Comparison of ENCODE assay signal across 24 mouse cellular contexts in genomic region chr4:123021591-123021990, GRCm38 (mm10). TPM values are rescaled to one million over a fixed set of nuclear protein-coding genes. Genes with fewer than 3 reads are reported as not detected.
A peak's percentile ranks its signal among the peaks of the same experiment; 100 is the strongest.
DNase-seq lines count a peak whose midpoint lies in the region; ATAC-seq and TF ChIP-seq lines count a peak whose summit lies in the region.
"Had no signal": no experiment of that assay in that cellular context is flagged by ENCODE, and none has a peak within 500 bp of the region (broad histone marks: within the 10 kb centered on the region; RNA-seq: fewer than 3 reads in every experiment).

No protein-coding gene starts in this region.

- no peak overlapping the region for H3K4me3 ChIP-seq in kidney, embryonic 15.5 days (replicated peaks)
- no peak overlapping the region for H3K4me3 ChIP-seq in kidney, adult 2 months (ENCODE audit: insufficient read depth, low read depth, low read length)
- H3K4me3 ChIP-seq: embryonic facial prominence, embryonic 10.5 days; embryonic facial prominence, embryonic 12.5 days; forebrain, embryonic 13.5 days; forebrain, embryonic 15.5 days had no signal

- H3K4me2 ChIP-seq in kidney, embryonic 15.5 days, result no peak overlapping the region
- H3K4me2 ChIP-seq: embryonic facial prominence, embryonic 12.5 days; forebrain, embryonic 13.5 days; forebrain, embryonic 15.5 days had no signal

- peaks cover 32% of the 10 kb centered on the region for H3K36me3 ChIP-seq in kidney, embryonic 15.5 days
- no peaks in the 10 kb centered on the region; the same call in 1 of the 2 replicates for H3K36me3 ChIP-seq in kidney, adult 2 months (ENCODE audit: control insufficient read depth, insufficient read depth, low read length)

- H3K27ac ChIP-seq in kidney, embryonic 15.5 days, result no peak overlapping the region
- no peak overlapping the region for H3K27ac ChIP-seq in kidney, adult 2 months (ENCODE audit: insufficient read depth, low read depth, low read length)
- H3K27ac ChIP-seq: embryonic facial prominence, embryonic 10.5 days; embryonic facial prominence, embryonic 12.5 days; forebrain, embryonic 13.5 days; forebrain, embryonic 15.5 days had no signal

- WGBS in kidney, embryonic 15.5 days, result 92% methylated on average over 3 of the region's 3 CpGs
- 77% methylated on average over 3 of the region's 3 CpGs for WGBS in kidney, adult 2 months

- TF ChIP-seq CTCF in kidney, adult 2 months (conservative IDR thresholded peaks at IDR 0.05; ENCODE audit: insufficient read depth, insufficient read length, low read depth, low read length), result no peak

- no peak overlapping the region for H3K9ac ChIP-seq in kidney, embryonic 15.5 days
- H3K9ac ChIP-seq: embryonic facial prominence, embryonic 12.5 days; forebrain, embryonic 13.5 days; forebrain, embryonic 15.5 days had no signal

- TF ChIP-seq POLR2A in kidney, adult 2 months (IDR thresholded peaks at IDR 0.05; ENCODE audit: low read depth, low read length), result no peak

- H3K4me1 ChIP-seq in kidney, embryonic 15.5 days, result peaks cover 13% of the 10 kb centered on the region
- peaks cover 11% of the 10 kb centered on the region for H3K4me1 ChIP-seq in kidney, adult 2 months (ENCODE audit: control insufficient read depth, insufficient read depth, low read length)

- no peaks in the 10 kb centered on the region for H3K27me3 ChIP-seq in kidney, embryonic 15.5 days
- no peaks in the 10 kb centered on the region for H3K27me3 ChIP-seq in kidney, adult 2 months (replicated peaks; ENCODE audit: control insufficient read depth, insufficient read depth, low read length)
- H3K27me3 ChIP-seq: CH12.LX; embryonic facial prominence, embryonic 12.5 days; forebrain, embryonic 13.5 days; forebrain, embryonic 15.5 days; Patski had no signal

- peak; percentile 25 for DNase-seq in kidney, adult 11 months
- DNase-seq in kidney, adult 2 months, result peak; percentile 77
- no peak for DNase-seq in kidney, postnatal 4 days
- peak; percentile 44 for DNase-seq in kidney, adult 9 months
- DNase-seq in kidney, postnatal 14 days, result no peak
- DNase-seq: adrenal gland, adult 8-10 months; adrenal gland, postnatal 14 days; adrenal gland, postnatal 36 days; B cell, adult 2 months; cerebellum, adult 11-12 months; cerebellum, adult 2 months; cerebellum, adult 9-10 months; cerebellum, postnatal 10 days; cerebellum, postnatal 25 days had no signal

- ATAC-seq in kidney, embryonic 15.5 days (replicated peaks; ENCODE audit: low FRiP score), result no peak
- ATAC-seq: activated CD4-positive, CD25-positive, alpha-beta regulatory T cell, adult 4 months; CD4-positive, CD25-positive, alpha-beta regulatory T cell, adult 4 months; forebrain, embryonic 13.5 days; forebrain, embryonic 15.5 days; Patski had no signal

- H3K9me3 ChIP-seq in kidney, embryonic 15.5 days (replicated peaks), result no peaks in the 10 kb centered on the region
- H3K9me3 ChIP-seq: embryonic facial prominence, embryonic 10.5 days; embryonic facial prominence, embryonic 12.5 days; forebrain, embryonic 13.5 days; forebrain, embryonic 15.5 days had no signal

RNA-seq across cellular contexts. Expression of gene Trit1, which starts 5.2 kb away (rescaled TPM):
- 17.8 and 18.7 TPM in 2 replicates for polyA plus RNA-seq in kidney, embryonic 15.5 days (2015; fragmentation: Nextera tagmentation; extraction: Ambion mirVana)
- 4.7 and 5.1 TPM in 2 replicates for polyA plus RNA-seq in kidney, adult 2 months (2012; rRNA removed)

RNA-seq across cellular contexts. Expression of gene Mycl, which starts 26.1 kb away (rescaled TPM):
- 7.8 and 8.1 TPM in 2 replicates for polyA plus RNA-seq in kidney, embryonic 15.5 days (2015; fragmentation: Nextera tagmentation; extraction: Ambion mirVana)
- 1.5 and 1.6 TPM in 2 replicates for polyA plus RNA-seq in kidney, adult 2 months (2012; rRNA removed)
- polyA plus RNA-seq: activated CD4-positive, CD25-positive, alpha-beta regulatory T cell, adult 4 months; CD4-positive, CD25-positive, alpha-beta regulatory T cell, adult 4 months; G1E had no signal

Comparison
In these comparisons a context has a peak if more than half of its experiments do, and no peak if none do; other contexts are left out.
1. DNase-seq: peak in kidney, adult 11 months (single experiment), kidney, adult 2 months (single experiment) and kidney, adult 9 months (single experiment); none in kidney, postnatal 4 days (0 of 2) and kidney, postnatal 14 days (single experiment).